Mouse (Mus musculus) sigmoid colon, adult 10 weeks (tissue): ENCODE measurements around the gene Vmn1r176. TPM values are rescaled to one million over a fixed set of nuclear protein-coding genes. Genes with fewer than 3 reads are reported as not detected.

ENCODE experiments used
- polyA plus RNA-seq: library from polyadenylated mRNA; stranded (reverse); fragments of 350-450 nt; fragmentation: Illumina TruSeq; extraction: RNeasy Lipid Tissue Mini Kit (QIAGEN cat#74804); gene quantifications from one replicate; pipeline ENCODE4 v1.2.3, GENCODE M21; 2014; ENCODE audit warnings: low read depth, low replicate concordance

Vmn1r176 gene
- not detected for polyA plus RNA-seq

GRCm38 (mm10) chr7:23837272-23837671 lies at the start of gene Vmn1r176:
Vmn1r176 (minus strand) TSS chr7:23837372.

GRCm38 (mm10) chr7:23866349-23866748 lies 29.2 kb upstream of the Vmn1r176 start, which contains the start of gene Vmn1r177:
Vmn1r177 (minus strand) TSS chr7:23866449.

GRCm38 (mm10) chr7:23810543-23810942 lies 26.6 kb downstream of the Vmn1r176 start, which contains the start of gene Vmn1r175:
Vmn1r175 (minus strand) TSS chr7:23810643.

Other genes with a start within 250 kb of the Vmn1r176 start
- not detected for gene Vmn1r170, start 231.2 kb downstream of the Vmn1r176 start, polyA plus RNA-seq
- gene Vmn1r171, start 206.7 kb downstream of the Vmn1r176 start, polyA plus RNA-seq = not detected
- gene Vmn1r172, start 179.1 kb downstream of the Vmn1r176 start, polyA plus RNA-seq = not detected
- gene Vmn1r173, start 136.7 kb downstream of the Vmn1r176 start, polyA plus RNA-seq = not detected
- not detected for gene Vmn1r174, start 85.1 kb downstream of the Vmn1r176 start, polyA plus RNA-seq
- not detected for gene Vmn1r175, start 26.7 kb downstream of the Vmn1r176 start, polyA plus RNA-seq
- gene Vmn1r177, start 29.1 kb upstream of the Vmn1r176 start, polyA plus RNA-seq = not detected
- not detected for gene Vmn1r178, start 54.6 kb upstream of the Vmn1r176 start, polyA plus RNA-seq
- gene Vmn1r179, start 89.6 kb upstream of the Vmn1r176 start, polyA plus RNA-seq = not detected
- gene Vmn1r180, start 113.3 kb upstream of the Vmn1r176 start, polyA plus RNA-seq = not detected
- gene Vmn1r181, start 137.2 kb upstream of the Vmn1r176 start, polyA plus RNA-seq = 0.28 TPM
- gene V1rd19, start 164.3 kb upstream of the Vmn1r176 start, polyA plus RNA-seq = not detected
- gene Vmn1r183, start 215.9 kb upstream of the Vmn1r176 start, polyA plus RNA-seq = not detected
- 12.2 TPM for gene Zfp180, start 244.6 kb upstream of the Vmn1r176 start, polyA plus RNA-seq